Mouse (Mus musculus): ENCODE data around the gene Mrpl51. TPM values are rescaled to one million over a fixed set of nuclear protein-coding genes. Genes with fewer than 3 reads are reported as not detected.

The Mrpl51 gene
- total RNA-seq, 4 experiments from 2014 or later, result 74.9 to 79.0 (median 77.2) TPM

- DNase-seq (ENCODE audit: low spot score in 2 of 2), result no peak
These were observed 40.4 kb downstream of the Mrpl51 start for GRCm38 (mm10) chr6:125232045-125232437.

GRCm38 (mm10) chr6:125232516-125232915 lies 40.9 kb downstream of the Mrpl51 start:
- DNase-seq (ENCODE audit: low spot score in 2 of 2), result no peak

- DNase-seq (ENCODE audit: low spot score in 2 of 2), result no peak
These were observed 42.4 kb downstream of the Mrpl51 start for GRCm38 (mm10) chr6:125233816-125234519.

GRCm38 (mm10) chr6:125234520-125234828 lies 42.9 kb downstream of the Mrpl51 start:
- no peak for DNase-seq (ENCODE audit: low spot score in 2 of 2)

- no peak for DNase-seq (ENCODE audit: low spot score in 2 of 2)
These were observed 44.7 kb downstream of the Mrpl51 start for GRCm38 (mm10) chr6:125236341-125236740.

GRCm38 (mm10) chr6:125236782-125237181 lies 45.2 kb downstream of the Mrpl51 start, which contains the start of gene Cd27:
TSS of gene Cd27 (minus strand) at chr6:125237010.
- no peak for DNase-seq (ENCODE audit: low spot score in 2 of 2)

GRCm38 (mm10) chr6:125237421-125237820 lies 45.8 kb downstream of the Mrpl51 start:
- no peak for DNase-seq (ENCODE audit: low spot score in 2 of 2)

GRCm38 (mm10) chr6:125238396-125238795 lies 46.8 kb downstream of the Mrpl51 start:
- DNase-seq (ENCODE audit: low spot score in 2 of 2), result no peak

GRCm38 (mm10) chr6:125239547-125239946 lies 47.9 kb downstream of the Mrpl51 start:
- DNase-seq (ENCODE audit: low spot score in 2 of 2), result no peak

- no peak for DNase-seq (ENCODE audit: low spot score in 2 of 2)
These were observed 49.0 kb downstream of the Mrpl51 start for GRCm38 (mm10) chr6:125240617-125241016.

GRCm38 (mm10) chr6:125241566-125241965 lies 50.0 kb downstream of the Mrpl51 start:
- DNase-seq (ENCODE audit: low spot score in 2 of 2), result no peak

GRCm38 (mm10) chr6:125244551-125244950 lies 53.0 kb downstream of the Mrpl51 start:
- no peak for DNase-seq (ENCODE audit: low spot score in 2 of 2)

Small RNAs within 50 kb of the gene (microRNA-seq; reads per million reads assigned to microRNA genes)
- gene Mir3098, result 0.66 to 0.84 reads per million in 2 experiments
- gene Mir8113, result 0 reads per million in 2 experiments

Other genes with a start within 250 kb of the Mrpl51 start
- 100 to 1,000 TPM; 154 to 177 (median 165) TPM for gene Cops7a, start 226.3 kb upstream of the Mrpl51 start, total RNA-seq (2022)
- gene Pianp, start 195.1 kb upstream of the Mrpl51 start, total RNA-seq (2022), result 100 to 1,000 TPM; 146 to 232 (median 185) TPM
- 10 to 100 TPM; 36.8 to 48.5 (median 40.5) TPM for gene Zfp384, start 182.7 kb upstream of the Mrpl51 start, total RNA-seq (2022)
- 10 to 100 TPM; 52.5 to 59.2 (median 54.2) TPM for gene Ing4, start 152.0 kb upstream of the Mrpl51 start, total RNA-seq (2022)
- gene Acrbp, start 142.1 kb upstream of the Mrpl51 start, total RNA-seq (2022), result 10 to 100 TPM in 2 of 4 experiments, 1 to 10 TPM in 2; 8.6 to 12.1 (median 10.1) TPM
- gene Lpar5, start 123.9 kb upstream of the Mrpl51 start, total RNA-seq (2022), result 1 to 10 TPM in 2 of 4 experiments, under 1 TPM in 2; 0.44 to 1.9 (median 0.82) TPM
- 100 to 1,000 TPM; 161 to 176 (median 173) TPM for gene Chd4, start 95.8 kb upstream of the Mrpl51 start, total RNA-seq (2022)
- gene Nop2, start 59.9 kb upstream of the Mrpl51 start, total RNA-seq (2022), result 10 to 100 TPM; 25.4 to 28.2 (median 27.2) TPM
- gene Iffo1, start 46.6 kb upstream of the Mrpl51 start, total RNA-seq (2022), result 10 to 100 TPM; 62.0 to 68.5 (median 66.4) TPM
- gene Gapdh, start 25.3 kb upstream of the Mrpl51 start, total RNA-seq (2022), result 1,000 to 10,000 TPM; 2,585 to 3,221 (median 2,921) TPM
- 10 to 100 TPM; 25.9 to 32.9 (median 30.5) TPM for gene Ncapd2, start 100 bp upstream of the Mrpl51 start, total RNA-seq (2022)
- 100 to 1,000 TPM; 127 to 156 (median 131) TPM for gene Vamp1, start 23.8 kb downstream of the Mrpl51 start, total RNA-seq (2022)
- gene Tapbpl, start 40.1 kb downstream of the Mrpl51 start, total RNA-seq (2022), result 1 to 10 TPM; 4.3 to 7.0 (median 6.4) TPM
- gene Cd27, start 45.2 kb downstream of the Mrpl51 start, total RNA-seq (2022), result under 1 TPM in 1 of 4 experiments, not detected in 3; 0.32 TPM
- not detected for gene Tuba3a, start 94.2 kb downstream of the Mrpl51 start, total RNA-seq (2022)
- 10 to 100 TPM in 2 of 4 experiments, 1 to 10 TPM in 2; 7.7 to 11.9 (median 10.3) TPM for gene Ltbr, start 122.1 kb downstream of the Mrpl51 start, total RNA-seq (2022)
- 1 to 10 TPM; 2.6 to 3.7 (median 3.1) TPM for gene Scnn1a, start 128.9 kb downstream of the Mrpl51 start, total RNA-seq (2022)
- gene Tnfrsf1a, start 157.6 kb downstream of the Mrpl51 start, total RNA-seq (2022), result 10 to 100 TPM; 12.8 to 23.2 (median 16.7) TPM
- under 1 TPM; 0.28 to 0.71 (median 0.40) TPM for gene Plekhg6, start 189.0 kb downstream of the Mrpl51 start, total RNA-seq (2022)